Mouse (Mus musculus): ENCODE measurements around the gene Gm42791.

Gm42791 gene

GRCm38 (mm10) chr5:148994706-148995414 is at the start of gene Gm42791:
Gene Gm42791, minus strand, starts transcription at chr5:148995147.
- DNase-seq (ENCODE audit: low read depth, low spot score) = peak; percentile 91

- DNase-seq (ENCODE audit: low read depth, low spot score) = no peak
Measured at GRCm38 (mm10) chr5:149044067-149044466, 49.1 kb upstream of the Gm42791 start.

- no peak for DNase-seq (ENCODE audit: low read depth, low spot score)
Measured at GRCm38 (mm10) chr5:149043240-149043639, 48.3 kb upstream of the Gm42791 start.

- DNase-seq (ENCODE audit: low read depth, low spot score) = no peak
Measured at GRCm38 (mm10) chr5:149039825-149040224, 44.9 kb upstream of the Gm42791 start.

GRCm38 (mm10) chr5:149037729-149038128 is 42.8 kb upstream of the Gm42791 start:
- no peak for DNase-seq (ENCODE audit: low read depth, low spot score)

GRCm38 (mm10) chr5:149036920-149037319 is 42.0 kb upstream of the Gm42791 start:
- DNase-seq (ENCODE audit: low read depth, low spot score) = no peak

GRCm38 (mm10) chr5:149032438-149032837 is 37.5 kb upstream of the Gm42791 start:
- DNase-seq (ENCODE audit: low read depth, low spot score) = no peak

- DNase-seq (ENCODE audit: low read depth, low spot score) = no peak
Measured at GRCm38 (mm10) chr5:149031199-149031750, 36.3 kb upstream of the Gm42791 start.

GRCm38 (mm10) chr5:149030103-149030502 is 35.2 kb upstream of the Gm42791 start:
- no peak for DNase-seq (ENCODE audit: low read depth, low spot score)

GRCm38 (mm10) chr5:149028394-149028793 is 33.4 kb upstream of the Gm42791 start:
- DNase-seq (ENCODE audit: low read depth, low spot score) = no peak

- DNase-seq (ENCODE audit: low read depth, low spot score) = no peak
Measured at GRCm38 (mm10) chr5:149027389-149027788, 32.4 kb upstream of the Gm42791 start.

GRCm38 (mm10) chr5:149021120-149021519 is 26.2 kb upstream of the Gm42791 start:
- no peak for DNase-seq (ENCODE audit: low read depth, low spot score)

- DNase-seq (ENCODE audit: low read depth, low spot score) = no peak
Measured at GRCm38 (mm10) chr5:149020681-149021062, 25.7 kb upstream of the Gm42791 start.

- no peak for DNase-seq (ENCODE audit: low read depth, low spot score)
Measured at GRCm38 (mm10) chr5:149020059-149020680, 25.2 kb upstream of the Gm42791 start.

- DNase-seq (ENCODE audit: low read depth, low spot score) = no peak
Measured at GRCm38 (mm10) chr5:149017666-149018415, 22.9 kb upstream of the Gm42791 start.

- no peak for DNase-seq (ENCODE audit: low read depth, low spot score)
Measured at GRCm38 (mm10) chr5:149017181-149017580, 22.2 kb upstream of the Gm42791 start.

GRCm38 (mm10) chr5:149016261-149016660 is 21.3 kb upstream of the Gm42791 start:
- no peak for DNase-seq (ENCODE audit: low read depth, low spot score)

- DNase-seq (ENCODE audit: low read depth, low spot score) = no peak
Measured at GRCm38 (mm10) chr5:149015335-149016201, 20.6 kb upstream of the Gm42791 start.

GRCm38 (mm10) chr5:149014600-149015268 is 19.8 kb upstream of the Gm42791 start:
- DNase-seq (ENCODE audit: low read depth, low spot score) = no peak

- DNase-seq (ENCODE audit: low read depth, low spot score) = no peak
Measured at GRCm38 (mm10) chr5:149013817-149014508, 19.0 kb upstream of the Gm42791 start.

Data from forelimb bud, embryonic 11.5 days (tissue).